Mouse (Mus musculus): ENCODE measurements around the gene Klhl26. TPM values are rescaled to one million over a fixed set of nuclear protein-coding genes. Genes with fewer than 3 reads are reported as not detected.

Klhl26 gene
- polyA plus RNA-seq, 1 experiment from 2014 or later, result 19.1 TPM

DNA sequence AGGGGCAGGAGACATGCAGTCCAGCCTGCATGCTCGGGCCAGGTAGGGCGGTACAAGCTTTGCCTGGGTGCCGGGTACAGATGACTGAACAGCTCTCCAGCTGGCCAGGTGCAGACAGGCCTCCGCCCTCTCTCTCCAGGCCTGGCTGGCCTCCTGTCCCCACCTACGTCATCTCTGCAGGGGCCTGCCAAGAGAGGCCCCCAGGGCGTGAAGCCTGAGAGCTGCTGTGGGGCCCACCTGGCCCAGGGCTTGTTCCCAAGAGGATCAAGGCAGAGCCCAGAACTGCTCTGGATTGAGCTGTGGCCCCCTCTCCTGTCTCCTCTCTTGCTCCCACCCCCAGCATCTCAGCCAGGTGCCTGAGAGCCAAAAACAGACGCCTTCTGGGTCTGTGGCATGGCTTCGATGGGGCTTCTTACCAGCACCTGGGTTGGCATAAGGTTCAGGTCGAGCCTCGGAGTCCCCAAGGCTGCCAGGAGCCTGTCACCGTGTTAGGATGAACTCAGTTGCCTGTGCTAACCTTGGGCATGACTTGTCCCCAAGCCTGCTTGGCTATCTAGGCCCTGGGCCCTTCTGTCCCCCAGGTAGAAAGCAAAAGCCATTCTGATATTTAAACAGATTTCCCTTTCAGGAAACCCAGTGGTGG, 70.2 kb downstream of the Klhl26 start:
- Histone ChIP-seq H3K4me1 (replicated peaks) (peaks cover 50% of the 10 kb centered on the region), H3K27me3 (ENCODE audit: insufficient read depth, poor library complexity, severe bottlenecking) (no peaks in the 10 kb centered on the region; the same call in 1 of the 2 replicates), H3K9me3 (no peaks in the 10 kb centered on the region), H3K4me3 (no peak overlapping the region), H3K27ac (peak overlapping the region; percentile 41; the same call in 1 of the 2 replicates), H3K36me3 (0 out of 2 replicates have a peak, but pooled peaks cover 9% of the 10 kb centered on the region)
- 84% methylated on average over 11 of the region's 11 CpGs for whole genome bisulfite sequencing
- DNase-seq (ENCODE audit: low spot score), result no peak

GRCm38 (mm10) chr8:70405189-70405588, 71.6 kb downstream of the Klhl26 start:
- Histone ChIP-seq H3K27ac (0 out of 2 replicates have a peak overlapping the region, but pooled peaks have one; percentile 41), H3K9me3 (no peaks in the 10 kb centered on the region), H3K4me1 (replicated peaks) (peaks cover 46% of the 10 kb centered on the region), H3K4me3 (no peak overlapping the region), H3K36me3 (0 out of 2 replicates have a peak, but pooled peaks cover 9% of the 10 kb centered on the region), H3K27me3 (ENCODE audit: insufficient read depth, poor library complexity, severe bottlenecking) (no peaks in the 10 kb centered on the region; the same call in 1 of the 2 replicates)
- 50% methylated on average over 7 of the region's 7 CpGs for WGBS
- DNase-seq (ENCODE audit: low spot score), result no peak

GRCm38 (mm10) chr8:70404212-70404611, 72.6 kb downstream of the Klhl26 start:
- H3K9me3 ChIP-seq, result no peaks in the 10 kb centered on the region
- H3K27ac ChIP-seq, result no peak overlapping the region
- no peaks in the 10 kb centered on the region; the same call in 1 of the 2 replicates for H3K27me3 ChIP-seq (ENCODE audit: insufficient read depth, poor library complexity, severe bottlenecking)
- 94% methylated on average over 3 of the region's 3 CpGs for WGBS
- H3K4me1 ChIP-seq (replicated peaks), result peaks cover 40% of the 10 kb centered on the region
- H3K36me3 ChIP-seq, result peaks cover 12% of the 10 kb centered on the region; the same call in 1 of the 2 replicates
- DNase-seq (ENCODE audit: low spot score), result no peak
- H3K4me3 ChIP-seq, result no peak overlapping the region

Other genes starting within 250 kb of the Klhl26 start
- gene Sugp2, start 242.7 kb downstream of the Klhl26 start, polyA plus RNA-seq (2016; fragmentation: Nextera tagmentation; extraction: Ambion mirVana), result 56.1 and 58.2 TPM in 2 replicates
- gene Armc6, start 242.5 kb downstream of the Klhl26 start, polyA plus RNA-seq (2016; fragmentation: Nextera tagmentation; extraction: Ambion mirVana), result 39.7 and 40.9 TPM in 2 replicates
- 107 and 108 TPM in 2 replicates for gene Homer3, start 194.1 kb downstream of the Klhl26 start, polyA plus RNA-seq (2016; fragmentation: Nextera tagmentation; extraction: Ambion mirVana)
- 54.4 and 54.8 TPM in 2 replicates for gene Ddx49, start 174.5 kb downstream of the Klhl26 start, polyA plus RNA-seq (2016; fragmentation: Nextera tagmentation; extraction: Ambion mirVana)
- gene Cope, start 174.4 kb downstream of the Klhl26 start, polyA plus RNA-seq (2016; fragmentation: Nextera tagmentation; extraction: Ambion mirVana), result 324 and 329 TPM in 2 replicates
- 3.0 and 7.3 TPM in 2 replicates for gene Cers1, start 161.2 kb downstream of the Klhl26 start, polyA plus RNA-seq (2016; fragmentation: Nextera tagmentation; extraction: Ambion mirVana)
- 2.9 and 4.3 TPM in 2 replicates for gene Gdf1, start 147.2 kb downstream of the Klhl26 start, polyA plus RNA-seq (2016; fragmentation: Nextera tagmentation; extraction: Ambion mirVana)
- gene Upf1, start 123.7 kb downstream of the Klhl26 start, polyA plus RNA-seq (2016; fragmentation: Nextera tagmentation; extraction: Ambion mirVana), result 19.0 and 25.0 TPM in 2 replicates
- 0.27 and 0.38 TPM in 2 replicates for gene Comp, start 103.4 kb downstream of the Klhl26 start, polyA plus RNA-seq (2016; fragmentation: Nextera tagmentation; extraction: Ambion mirVana)
- gene Crtc1, start 37.4 kb downstream of the Klhl26 start, polyA plus RNA-seq (2016; fragmentation: Nextera tagmentation; extraction: Ambion mirVana), result 14.8 and 16.7 TPM in 2 replicates
- 11.1 and 11.5 TPM in 2 replicates for gene Tmem59l, start 10.4 kb upstream of the Klhl26 start, polyA plus RNA-seq (2016; fragmentation: Nextera tagmentation; extraction: Ambion mirVana)
- 4.5 and 10.3 TPM in 2 replicates for gene Crlf1, start 16.2 kb upstream of the Klhl26 start, polyA plus RNA-seq (2016; fragmentation: Nextera tagmentation; extraction: Ambion mirVana)
- 131 and 148 TPM in 2 replicates for gene Rex1bd, start 29.8 kb upstream of the Klhl26 start, polyA plus RNA-seq (2016; fragmentation: Nextera tagmentation; extraction: Ambion mirVana)
- 914 and 933 TPM in 2 replicates for gene Uba52, start 33.8 kb upstream of the Klhl26 start, polyA plus RNA-seq (2016; fragmentation: Nextera tagmentation; extraction: Ambion mirVana)
- gene Fkbp8, start 50.8 kb upstream of the Klhl26 start, polyA plus RNA-seq (2016; fragmentation: Nextera tagmentation; extraction: Ambion mirVana), result 311 and 360 TPM in 2 replicates
- gene Kxd1, start 51.0 kb upstream of the Klhl26 start, polyA plus RNA-seq (2016; fragmentation: Nextera tagmentation; extraction: Ambion mirVana), result 54.3 and 57.7 TPM in 2 replicates
- gene Ell, start 62.5 kb upstream of the Klhl26 start, polyA plus RNA-seq (2016; fragmentation: Nextera tagmentation; extraction: Ambion mirVana), result 20.5 and 22.4 TPM in 2 replicates
- gene Isyna1, start 117.4 kb upstream of the Klhl26 start, polyA plus RNA-seq (2016; fragmentation: Nextera tagmentation; extraction: Ambion mirVana), result 158 and 159 TPM in 2 replicates
- 84.4 and 117 TPM in 2 replicates for gene Ssbp4, start 131.9 kb upstream of the Klhl26 start, polyA plus RNA-seq (2016; fragmentation: Nextera tagmentation; extraction: Ambion mirVana)
- 1.1 and 1.6 TPM in 2 replicates for gene Lrrc25, start 139.2 kb upstream of the Klhl26 start, polyA plus RNA-seq (2016; fragmentation: Nextera tagmentation; extraction: Ambion mirVana)
- gene Gdf15, start 155.5 kb upstream of the Klhl26 start, polyA plus RNA-seq (2016; fragmentation: Nextera tagmentation; extraction: Ambion mirVana), result not detected in 2 replicates
- 87.4 and 141 TPM in 2 replicates for gene Pgpep1, start 183.4 kb upstream of the Klhl26 start, polyA plus RNA-seq (2016; fragmentation: Nextera tagmentation; extraction: Ambion mirVana)
- 344 and 354 TPM in 2 replicates for gene Lsm4, start 196.3 kb upstream of the Klhl26 start, polyA plus RNA-seq (2016; fragmentation: Nextera tagmentation; extraction: Ambion mirVana)
- 64.6 and 128 TPM in 2 replicates for gene Jund, start 222.0 kb upstream of the Klhl26 start, polyA plus RNA-seq (2016; fragmentation: Nextera tagmentation; extraction: Ambion mirVana)
- gene Iqcn, start 226.5 kb upstream of the Klhl26 start, polyA plus RNA-seq (2016; fragmentation: Nextera tagmentation; extraction: Ambion mirVana), result 0.07 TPM in 1 of 2 replicates, not detected in the other
- not detected in 2 replicates for gene Gm3336, start 241.6 kb upstream of the Klhl26 start, polyA plus RNA-seq (2016; fragmentation: Nextera tagmentation; extraction: Ambion mirVana)
- gene Pde4c, start 246.8 kb upstream of the Klhl26 start, polyA plus RNA-seq (2016; fragmentation: Nextera tagmentation; extraction: Ambion mirVana), result 0.63 and 0.69 TPM in 2 replicates

Measured in hindbrain, embryonic 10.5 days (tissue).